Mouse (Mus musculus) liver, postnatal 0 days (tissue): ENCODE measurements around the gene Fam206a.

ENCODE experiments used
- CTCF ChIP-seq: sonication (generic); IDR thresholded peaks from 2 replicates; pipeline ENCODE4 v1.5.1; 2016; ENCODE audit warnings: antibody characterized with exemption, low read depth
- EP300 ChIP-seq: IDR thresholded peaks from 2 replicates; pipeline ENCODE4 v1.6.1; 2016; ENCODE audit warnings: antibody characterized with exemption, low read depth, mild to moderate bottlenecking

DNA sequence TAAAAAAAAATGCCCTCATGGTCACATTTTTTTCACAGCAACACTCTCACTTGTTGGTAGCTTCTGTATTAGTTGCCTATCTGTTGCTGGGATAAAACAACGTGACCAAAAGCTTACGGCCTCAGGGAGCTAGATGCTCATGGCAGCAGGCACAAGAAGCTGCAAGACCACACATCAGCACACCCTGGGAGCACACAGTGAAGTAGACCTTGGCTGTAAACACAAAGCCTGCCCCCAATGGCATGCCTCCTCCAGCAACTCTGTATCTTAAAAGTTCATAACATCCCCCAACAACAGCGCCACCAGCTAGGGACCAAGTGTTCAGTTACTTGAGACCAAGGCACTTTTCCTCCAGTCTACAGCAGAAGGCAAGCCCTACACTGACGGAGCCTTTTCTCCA, 6.9 kb downstream of the Fam206a start:
- TF ChIP-seq CTCF (no peak), EP300 (no peak)
